ENCODE assay signal across 21 mouse cellular contexts in genomic region chr7:110973450-110973849, GRCm38 (mm10). TPM values are rescaled to one million over a fixed set of nuclear protein-coding genes. Genes with fewer than 3 reads are reported as not detected.
DNase-seq lines count a peak whose midpoint lies in the region; ATAC-seq and TF ChIP-seq lines count a peak whose summit lies in the region.
"Had no signal": no experiment of that assay in that cellular context is flagged by ENCODE, and none has a peak within 500 bp of the region (broad histone marks: within the 10 kb centered on the region; RNA-seq: fewer than 3 reads in every experiment).

No protein-coding gene starts in this region.

- H3K36me3 ChIP-seq in kidney, embryonic 16.5 days (ENCODE audit: insufficient read depth, low read length): no peaks in the 10 kb centered on the region
- no peaks in the 10 kb centered on the region for H3K36me3 ChIP-seq in stomach, postnatal 0 days (ENCODE audit: control insufficient read depth, insufficient read depth, low read length)
- H3K36me3 ChIP-seq: embryonic facial prominence, embryonic 12.5 days; forebrain, embryonic 12.5 days; heart, embryonic 10.5 days; heart, embryonic 15.5 days; hindbrain, embryonic 13.5 days had no signal

- H3K9ac ChIP-seq in kidney, embryonic 16.5 days (replicated peaks; ENCODE audit: low read length): no peak overlapping the region
- H3K9ac ChIP-seq in stomach, postnatal 0 days (ENCODE audit: low read length): no peak overlapping the region
- H3K9ac ChIP-seq: embryonic facial prominence, embryonic 12.5 days; forebrain, embryonic 12.5 days; heart, embryonic 15.5 days; hindbrain, embryonic 13.5 days had no signal

- H3K27me3 ChIP-seq in kidney, embryonic 16.5 days (ENCODE audit: insufficient read depth, low read length): no peaks in the 10 kb centered on the region
- no peaks in the 10 kb centered on the region for H3K27me3 ChIP-seq in stomach, postnatal 0 days (ENCODE audit: control insufficient read depth, insufficient read depth, low read length)
- H3K27me3 ChIP-seq: embryonic facial prominence, embryonic 12.5 days; forebrain, embryonic 12.5 days; heart, embryonic 15.5 days; hindbrain, embryonic 13.5 days had no signal

- no peak overlapping the region for H3K4me2 ChIP-seq in kidney, embryonic 16.5 days (replicated peaks; ENCODE audit: low read depth, low read length)
- H3K4me2 ChIP-seq in stomach, postnatal 0 days (replicated peaks; ENCODE audit: low read depth): no peak overlapping the region
- H3K4me2 ChIP-seq: embryonic facial prominence, embryonic 12.5 days; forebrain, embryonic 12.5 days; heart, embryonic 15.5 days; hindbrain, embryonic 13.5 days had no signal

- peak overlapping the region; percentile 70 for H3K27ac ChIP-seq in kidney, embryonic 16.5 days (ENCODE audit: low read length)
- H3K27ac ChIP-seq in stomach, postnatal 0 days (replicated peaks): 0 out of 2 replicates have a peak overlapping the region, but pooled peaks have one; percentile 24
- H3K27ac ChIP-seq: embryonic facial prominence, embryonic 12.5 days; forebrain, embryonic 12.5 days; heart, embryonic 10.5 days; heart, embryonic 15.5 days; hindbrain, embryonic 13.5 days; hindbrain, postnatal 0 days had no signal

- no peak overlapping the region for H3K4me3 ChIP-seq in kidney, embryonic 16.5 days (ENCODE audit: low read length)
- H3K4me3 ChIP-seq in stomach, postnatal 0 days (ENCODE audit: low read depth, low read length): no peak overlapping the region
- H3K4me3 ChIP-seq: embryonic facial prominence, embryonic 12.5 days; forebrain, embryonic 12.5 days; heart, embryonic 10.5 days; heart, embryonic 15.5 days; hindbrain, embryonic 13.5 days had no signal

- WGBS in kidney, embryonic 16.5 days: 52% methylated on average over 4 of the region's 4 CpGs
- 42% methylated on average over 4 of the region's 4 CpGs for WGBS in stomach, postnatal 0 days

- TF ChIP-seq CTCF in stomach, postnatal 0 days (IDR thresholded peaks at IDR 0.05; ENCODE audit: low read depth): no peak

- no peak for ATAC-seq in kidney, embryonic 16.5 days (ENCODE audit: low FRiP score, low TSS enrichment)
- no peak for ATAC-seq in stomach, postnatal 0 days (ENCODE audit: low FRiP score, low TSS enrichment)
- ATAC-seq: forebrain, embryonic 16.5 days; hindbrain, postnatal 0 days had no signal

- no peak for TF ChIP-seq EP300 in stomach, postnatal 0 days (optimal IDR thresholded peaks at IDR 0.05)

- H3K9me3 ChIP-seq in kidney, embryonic 16.5 days (ENCODE audit: low read length): no peaks in the 10 kb centered on the region
- no peaks in the 10 kb centered on the region for H3K9me3 ChIP-seq in stomach, postnatal 0 days (ENCODE audit: control insufficient read depth, low read length)
- H3K9me3 ChIP-seq: embryonic facial prominence, embryonic 12.5 days; forebrain, embryonic 12.5 days; heart, embryonic 10.5 days; heart, embryonic 15.5 days; hindbrain, embryonic 13.5 days had no signal

- peak; percentile 23 for DNase-seq in kidney, adult 11 months
- DNase-seq in kidney, postnatal 14 days: no peak
- DNase-seq in kidney, postnatal 4 days: no peak
- DNase-seq in NIH3T3 (ENCODE audit: low read depth): peak; percentile 42
- DNase-seq in stomach, postnatal 0 days (ENCODE audit: low spot score): no peak
- DNase-seq in spleen, postnatal 4 days (ENCODE audit: low spot score in 2 of 2): no peak
- DNase-seq: adrenal gland, postnatal 25 days; cerebellum, adult 18-20 months; cerebellum, postnatal 14 days; embryo, embryonic 11 days; gastrocnemius, postnatal 10 days; heart, adult 18-20 months; heart, postnatal 14 days had no signal

- peaks cover 20% of the 10 kb centered on the region for H3K4me1 ChIP-seq in kidney, embryonic 16.5 days (ENCODE audit: insufficient read depth, low read length)
- 0 out of 2 replicates have a peak, but pooled peaks cover 4% of the 10 kb centered on the region for H3K4me1 ChIP-seq in stomach, postnatal 0 days (replicated peaks; ENCODE audit: control insufficient read depth, insufficient read depth)
- H3K4me1 ChIP-seq: embryonic facial prominence, embryonic 12.5 days; forebrain, embryonic 12.5 days had no signal

RNA-seq across cellular contexts. Expression of gene Mrvi1, which starts 8.8 kb away (rescaled TPM):
- polyA plus RNA-seq in kidney, embryonic 16.5 days (2015; fragmentation: Nextera tagmentation; extraction: Ambion mirVana): 13.3 and 15.9 TPM in 2 replicates
- 8.4 and 9.1 TPM in 2 replicates for polyA plus RNA-seq in stomach, postnatal 0 days (2015; fragmentation: Nextera tagmentation; extraction: Ambion mirVana)

RNA-seq across cellular contexts. Expression of gene Ctr9, which starts 55.3 kb away (rescaled TPM):
- polyA plus RNA-seq in kidney, embryonic 16.5 days (2015; fragmentation: Nextera tagmentation; extraction: Ambion mirVana): 79.0 and 81.2 TPM in 2 replicates
- polyA plus RNA-seq in stomach, postnatal 0 days (2015; fragmentation: Nextera tagmentation; extraction: Ambion mirVana): 22.4 and 26.4 TPM in 2 replicates

Comparison
In these comparisons a context has a peak if more than half of its experiments do, and no peak if none do; other contexts are left out.
1. DNase-seq: peak in kidney, adult 11 months (single experiment) and NIH3T3 (single experiment); none in kidney, postnatal 14 days (single experiment), kidney, postnatal 4 days (0 of 2), stomach, postnatal 0 days (single experiment) and spleen, postnatal 4 days (0 of 2).